Mouse (Mus musculus): ENCODE measurements around the gene Trim17.

GRCm38 (mm10) chr11:58955868-58956257 lies 1.4 kb downstream of the Trim17 start:
- TF ChIP-seq CTCF (IDR thresholded peaks at IDR 0.05; ENCODE audit: insufficient read depth, low read depth, low read length) = no peak
- TF ChIP-seq POLR2A (IDR thresholded peaks at IDR 0.05; ENCODE audit: insufficient read depth, low read depth, low read length) = no peak
